21 mouse cellular contexts compared by ENCODE assay signal in the genomic region with DNA sequence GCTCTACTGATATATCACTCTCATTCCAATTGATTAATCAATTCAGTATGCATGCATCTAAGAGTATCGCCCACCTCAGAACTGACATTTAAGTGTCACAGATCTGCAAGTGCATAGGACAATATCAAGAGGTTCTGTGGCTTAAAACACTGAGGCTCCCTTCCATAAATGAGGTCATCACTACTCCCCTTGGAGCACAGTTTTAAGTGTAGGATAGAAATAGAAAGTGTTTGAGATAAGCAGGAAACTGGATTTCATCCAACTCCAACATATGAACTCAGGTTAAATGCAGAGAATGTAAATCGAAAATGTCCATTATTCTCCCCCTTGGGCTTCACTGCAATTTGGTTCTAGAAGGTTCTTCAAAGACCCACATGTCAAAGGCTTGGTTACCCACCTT. TPM values are rescaled to one million over a fixed set of nuclear protein-coding genes. Genes with fewer than 3 reads are reported as not detected.
A peak's percentile ranks its signal among the peaks of the same experiment; 100 is the strongest.
DNase-seq lines count a peak whose midpoint lies in the region; ATAC-seq and TF ChIP-seq lines count a peak whose summit lies in the region.
"Had no signal": no experiment of that assay in that cellular context is flagged by ENCODE, and none has a peak within 500 bp of the region (broad histone marks: within the 10 kb centered on the region; RNA-seq: fewer than 3 reads in every experiment).

No protein-coding gene starts in this region.

- TF ChIP-seq EP300 in lung, postnatal 0 days (IDR thresholded peaks at IDR 0.05), result no peak

- peaks cover 19% of the 10 kb centered on the region for H3K4me1 ChIP-seq in heart, embryonic 10.5 days
- peaks cover 20 to 24% of the 10 kb centered on the region in 2 experiments for H3K4me1 ChIP-seq in heart, embryonic 14.5 days (ENCODE audit: control insufficient read depth in 2 of 2, insufficient read depth in 2 of 2, low read length in 2 of 2)
- no peaks in the 10 kb centered on the region for H3K4me1 ChIP-seq in lung, embryonic 14.5 days (ENCODE audit: insufficient read depth)
- H3K4me1 ChIP-seq in lung, postnatal 0 days (ENCODE audit: insufficient read depth, low read depth, low read length), result no peaks in the 10 kb centered on the region
- H3K4me1 ChIP-seq: embryonic facial prominence, embryonic 13.5 days had no signal

- H3K27ac ChIP-seq in heart, embryonic 10.5 days, result peak overlapping the region; percentile 69; the same call in 1 of the 2 replicates
- H3K27ac ChIP-seq in heart, embryonic 14.5 days (replicated peaks in 1 of 2; ENCODE audit: control insufficient read depth in 1 of 2, insufficient read depth in 1 of 2, low read depth in 2 of 2, low read length in 2 of 2), result peak overlapping the region; percentile 62 to 76
- no peak overlapping the region for H3K27ac ChIP-seq in lung, embryonic 14.5 days (ENCODE audit: low read depth)
- H3K27ac ChIP-seq in lung, postnatal 0 days (ENCODE audit: low read length), result no peak overlapping the region
- H3K27ac ChIP-seq: embryonic facial prominence, embryonic 13.5 days; forebrain, embryonic 12.5 days; hindbrain, embryonic 12.5 days; hindbrain, postnatal 0 days had no signal

- 0 out of 2 replicates have a peak, but pooled peaks have one; percentile 33 for ATAC-seq in heart, embryonic 14.5 days (ENCODE audit: insufficient number of reproducible peaks, insufficient read depth, low FRiP score, low read depth)
- no peak for ATAC-seq in lung, embryonic 14.5 days (ENCODE audit: insufficient read depth)
- no peak for ATAC-seq in lung, postnatal 0 days
- ATAC-seq: forebrain, embryonic 16.5 days; hindbrain, postnatal 0 days had no signal

- peak overlapping the region; percentile 40; the same call in 1 of the 2 replicates for H3K4me2 ChIP-seq in heart, embryonic 14.5 days (ENCODE audit: low read length)
- no peak overlapping the region for H3K4me2 ChIP-seq in lung, embryonic 14.5 days
- H3K4me2 ChIP-seq in lung, postnatal 0 days (replicated peaks; ENCODE audit: low read depth, low read length), result no peak overlapping the region
- H3K4me2 ChIP-seq: embryonic facial prominence, embryonic 13.5 days; forebrain, embryonic 12.5 days; hindbrain, embryonic 12.5 days had no signal

- no peaks in the 10 kb centered on the region for H3K9me3 ChIP-seq in heart, embryonic 10.5 days
- H3K9me3 ChIP-seq in heart, embryonic 14.5 days (ENCODE audit: control insufficient read depth, low read length), result no peaks in the 10 kb centered on the region
- H3K9me3 ChIP-seq in lung, embryonic 14.5 days (ENCODE audit: low read depth, low read length), result no peaks in the 10 kb centered on the region
- no peaks in the 10 kb centered on the region for H3K9me3 ChIP-seq in lung, postnatal 0 days (ENCODE audit: low read length)
- H3K9me3 ChIP-seq: embryonic facial prominence, embryonic 13.5 days; forebrain, embryonic 12.5 days; hindbrain, embryonic 12.5 days had no signal

- no peak for TF ChIP-seq CTCF in lung, embryonic 14.5 days (IDR thresholded peaks at IDR 0.05; ENCODE audit: low read depth)
- TF ChIP-seq CTCF in lung, postnatal 0 days (IDR thresholded peaks at IDR 0.05), result no peak

- H3K4me3 ChIP-seq in heart, embryonic 10.5 days, result no peak overlapping the region
- no peak overlapping the region for H3K4me3 ChIP-seq in heart, embryonic 14.5 days (ENCODE audit: control insufficient read depth in 1 of 2, insufficient read depth in 1 of 2, low read depth in 1 of 2, low read length in 2 of 2)
- H3K4me3 ChIP-seq in lung, embryonic 14.5 days (ENCODE audit: low read depth, low read length), result no peak overlapping the region
- H3K4me3 ChIP-seq in lung, postnatal 0 days (ENCODE audit: low read depth, low read length), result no peak overlapping the region
- H3K4me3 ChIP-seq: embryonic facial prominence, embryonic 13.5 days; forebrain, embryonic 12.5 days; hindbrain, embryonic 12.5 days had no signal

- DNase-seq in heart, embryonic 10.5 days (ENCODE audit: low spot score), result no peak
- DNase-seq in heart, postnatal 36 days, result no peak
- DNase-seq in heart, postnatal 14 days, result no peak
- DNase-seq in lung, embryonic 14.5 days, result peak; percentile 25
- no peak for DNase-seq in lung, postnatal 0 days (ENCODE audit: low spot score)
- no peak for DNase-seq in retina, postnatal 1 day
- DNase-seq: adrenal gland, adult 2 months; adrenal gland, postnatal 25 days; cerebellum, adult 18-20 months; cerebellum, adult 9-11 months; cerebellum, postnatal 36 days; gastrocnemius, postnatal 10 days; kidney, adult 11 months; kidney, adult 9 months had no signal

- no peaks in the 10 kb centered on the region for H3K27me3 ChIP-seq in heart, embryonic 10.5 days (ENCODE audit: insufficient read depth, poor library complexity, severe bottlenecking)
- H3K27me3 ChIP-seq in heart, embryonic 14.5 days (ENCODE audit: control insufficient read depth, insufficient read depth, low read length), result no peaks in the 10 kb centered on the region
- no peaks in the 10 kb centered on the region for H3K27me3 ChIP-seq in lung, embryonic 14.5 days (ENCODE audit: insufficient read depth, low read length)
- H3K27me3 ChIP-seq in lung, postnatal 0 days (replicated peaks; ENCODE audit: insufficient read depth, low read length), result no peaks in the 10 kb centered on the region
- H3K27me3 ChIP-seq: embryonic facial prominence, embryonic 13.5 days; forebrain, embryonic 12.5 days; hindbrain, embryonic 12.5 days had no signal

- H3K36me3 ChIP-seq in heart, embryonic 10.5 days, result peaks cover 29% of the 10 kb centered on the region
- H3K36me3 ChIP-seq in heart, embryonic 14.5 days (ENCODE audit: control insufficient read depth, insufficient read depth, low read length), result peaks cover 57% of the 10 kb centered on the region
- 0 out of 2 replicates have a peak, but pooled peaks cover 5% of the 10 kb centered on the region for H3K36me3 ChIP-seq in lung, embryonic 14.5 days (ENCODE audit: insufficient read depth)
- no peaks in the 10 kb centered on the region for H3K36me3 ChIP-seq in lung, postnatal 0 days (ENCODE audit: insufficient read depth, low read length)
- H3K36me3 ChIP-seq: forebrain, embryonic 12.5 days; hindbrain, embryonic 12.5 days had no signal

- intact Hi-C loops in heart, postnatal 36 days (cut with DNase I), result no loop called here
- intact Hi-C loops in heart, postnatal 14 days (cut with DNase I), result no loop called here

- no peak overlapping the region for H3K9ac ChIP-seq in heart, embryonic 14.5 days (ENCODE audit: low read length)
- H3K9ac ChIP-seq in lung, embryonic 14.5 days, result no peak overlapping the region
- no peak overlapping the region for H3K9ac ChIP-seq in lung, postnatal 0 days (replicated peaks; ENCODE audit: low read depth)
- H3K9ac ChIP-seq: embryonic facial prominence, embryonic 13.5 days; forebrain, embryonic 12.5 days; hindbrain, embryonic 12.5 days had no signal

- WGBS in heart, embryonic 10.5 days, result 67% methylated on average over 2 of the region's 2 CpGs
- WGBS in heart, embryonic 14.5 days, result 23% methylated on average over 2 of the region's 2 CpGs
- 69% methylated on average over 2 of the region's 2 CpGs for WGBS in lung, embryonic 14.5 days
- WGBS in lung, postnatal 0 days, result 56% methylated on average over 2 of the region's 2 CpGs

RNA-seq across cellular contexts. Expression of gene Gm10097, which starts 10.1 kb away (rescaled TPM):
- 0.18 and 0.25 TPM in 2 replicates for polyA plus RNA-seq in heart, embryonic 10.5 days (2016; fragmentation: Nextera tagmentation; extraction: Ambion mirVana)
- under 1 TPM; 0.44 to 0.60 TPM for total RNA-seq in heart, postnatal 36 days (2021)
- polyA plus RNA-seq in heart, embryonic 14.5 days (2014; fragmentation: Nextera tagmentation; extraction: Ambion mirVana), result 0.53 and 0.57 TPM in 2 replicates
- under 1 TPM; 0.36 to 0.54 TPM for total RNA-seq in heart, postnatal 14 days (2021)
- 0.22 and 0.51 TPM in 2 replicates for polyA plus RNA-seq in lung, embryonic 14.5 days (2014; fragmentation: Nextera tagmentation; extraction: Ambion mirVana)
- polyA plus RNA-seq in lung, postnatal 0 days (2015; fragmentation: Nextera tagmentation; extraction: Ambion mirVana), result 0.05 and 0.10 TPM in 2 replicates
- total RNA-seq: adrenal gland, adult 2 months; adrenal gland, postnatal 25 days; hindbrain, postnatal 0 days had no signal
- polyA plus RNA-seq: adrenal gland, adult 2 months; frontal cortex, adult 2 months had no signal

Comparison
In these comparisons a context has a peak if more than half of its experiments do, and no peak if none do; other contexts are left out.
1. H3K27ac ChIP-seq: peak in heart, embryonic 10.5 days (single experiment) and heart, embryonic 14.5 days (2 of 2); none in lung, embryonic 14.5 days (single experiment) and lung, postnatal 0 days (single experiment).